Mouse (Mus musculus) stomach, postnatal 0 days (tissue): ENCODE results near the gene Lbhd2. TPM values are rescaled to one million over a fixed set of nuclear protein-coding genes. Genes with fewer than 3 reads are reported as not detected.

Source experiments
- ATAC-seq: fragments of 200-750 bp; cut with Nextera tagmentation; 2 replicates; pipeline ENCODE4 v1.8.0; 2017; ENCODE audit not compliant: low FRiP score, low TSS enrichment
- DNase-seq: peaks from one replicate; pipeline ENCODE4 v3.0.0-alpha.2; 2016; ENCODE audit warnings: low spot score
- H3K27ac ChIP-seq: fragments of 300-500 bp; sonication (generic); replicated peaks from 2 replicates; pipeline ENCODE4 v1.5.1; 2014; ENCODE audit warnings: mild to moderate bottlenecking, control low read depth
- H3K27me3 ChIP-seq: fragments of 300-500 bp; sonication (generic); 2 replicates; pipeline ENCODE4 v1.6.1; 2014; ENCODE audit warnings: low read length; ENCODE audit not compliant: control insufficient read depth, insufficient read depth
- H3K36me3 ChIP-seq: fragments of 300-500 bp; sonication (generic); 2 replicates; pipeline ENCODE4 v1.6.1; 2014; ENCODE audit warnings: low read length, mixed read lengths; ENCODE audit not compliant: control insufficient read depth, insufficient read depth
- H3K4me1 ChIP-seq: fragments of 300-500 bp; sonication (generic); replicated peaks from 2 replicates; pipeline ENCODE4 v1.6.1; 2014; ENCODE audit warnings: antibody characterized with exemption; ENCODE audit not compliant: control insufficient read depth, insufficient read depth
- H3K4me2 ChIP-seq: fragments of 300-500 bp; sonication (generic); replicated peaks from 2 replicates; pipeline ENCODE4 v1.6.1; 2014; ENCODE audit warnings: low read depth, mild to moderate bottlenecking, control low read depth, moderate library complexity
- H3K4me3 ChIP-seq: fragments of 300-500 bp; sonication (generic); 2 replicates; pipeline ENCODE4 v1.5.1; 2014; ENCODE audit warnings: low read depth, low read length, control low read depth
- H3K9ac ChIP-seq: fragments of 300-500 bp; sonication (generic); 2 replicates; pipeline ENCODE4 v1.6.1; 2014; ENCODE audit warnings: mild to moderate bottlenecking, low read length, control low read depth, mixed read lengths
- H3K9me3 ChIP-seq: fragments of 300-500 bp; sonication (generic); 2 replicates; pipeline ENCODE4 v1.6.1; 2016; ENCODE audit warnings: low read length; ENCODE audit not compliant: control insufficient read depth
- CTCF ChIP-seq: IDR thresholded peaks from 2 replicates; pipeline ENCODE4 v1.5.1; 2016; ENCODE audit warnings: antibody characterized with exemption, low read depth, mild to moderate bottlenecking, moderate library complexity
- EP300 ChIP-seq: optimal IDR thresholded peaks from 2 replicates; pipeline ENCODE3; 2016; ENCODE audit warnings: antibody characterized with exemption
- WGBS: fragments of 180-500 bp; shearing (Covaris S2); extraction: QIAGEN DNeasy Blood & Tissue Kit; methylation state at CpG from one replicate; pipeline ENCODE4 v1.1.7; 2014; 5-methylcytosine and 5-hydroxymethylcytosine counted together
- polyA plus RNA-seq: library from polyadenylated mRNA; unstranded; fragments of >200 nt; fragmentation: Nextera tagmentation; extraction: Ambion mirVana; gene quantifications from 2 replicates; pipeline ENCODE4 v1.2.1, GENCODE M21; 2015

Lbhd2 gene
- polyA plus RNA-seq, 1 experiment from 2014 or later = 2.2 TPM

GRCm38 (mm10) chr12:111436170-111436569 lies 29.6 kb downstream of the Lbhd2 start:
- 89% methylated on average over 3 of the region's 3 CpGs for WGBS
- H3K4me3 ChIP-seq = no peak overlapping the region
- ATAC-seq = no peak
- no peak overlapping the region for H3K9ac ChIP-seq
- no peak for DNase-seq
- H3K9me3 ChIP-seq = no peaks in the 10 kb centered on the region
- no peaks in the 10 kb centered on the region for H3K36me3 ChIP-seq
- no peaks in the 10 kb centered on the region for H3K27me3 ChIP-seq
- H3K4me1 ChIP-seq = 0 out of 2 replicates have a peak, but pooled peaks cover 3% of the 10 kb centered on the region
- H3K4me2 ChIP-seq = no peak overlapping the region
- TF ChIP-seq CTCF = no peak
- TF ChIP-seq EP300 = no peak
- peak overlapping the region; percentile 65; the same call in 1 of the 2 replicates for H3K27ac ChIP-seq

- Histone ChIP-seq H3K4me3 (no peak overlapping the region), H3K4me1 (0 out of 2 replicates have a peak, but pooled peaks cover 3% of the 10 kb centered on the region), H3K9me3 (no peaks in the 10 kb centered on the region), H3K27ac (peak overlapping the region; percentile 65), H3K9ac (no peak overlapping the region), H3K27me3 (no peaks in the 10 kb centered on the region), H3K4me2 (no peak overlapping the region), H3K36me3 (no peaks in the 10 kb centered on the region)
- TF ChIP-seq EP300 (no peak), CTCF (no peak)
- no peak for ATAC-seq
- 58% methylated on average over 8 of the region's 8 CpGs for WGBS
- DNase-seq = no peak
These were observed 30.0 kb downstream of the Lbhd2 start for GRCm38 (mm10) chr12:111436640-111437039.

GRCm38 (mm10) chr12:111437222-111437900 lies 30.8 kb downstream of the Lbhd2 start:
- Histone ChIP-seq H3K36me3 (no peaks in the 10 kb centered on the region), H3K27me3 (no peaks in the 10 kb centered on the region; the same call in 1 of the 2 replicates), H3K9me3 (no peaks in the 10 kb centered on the region), H3K9ac (no peak overlapping the region), H3K4me1 (0 out of 2 replicates have a peak, but pooled peaks cover 1% of the 10 kb centered on the region), H3K4me2 (no peak overlapping the region), H3K4me3 (no peak overlapping the region), H3K27ac (no peak overlapping the region)
- DNase-seq (no peak), ATAC-seq (no peak)
- WGBS = 70% methylated on average over 5 of the region's 5 CpGs
- TF ChIP-seq EP300 (no peak), CTCF (no peak)

GRCm38 (mm10) chr12:111438850-111439249 lies 32.2 kb downstream of the Lbhd2 start:
- WGBS = 76% methylated on average over 6 of the region's 6 CpGs
- TF ChIP-seq EP300 (no peak), CTCF (no peak)
- H3K27ac ChIP-seq = no peak overlapping the region
- H3K36me3 ChIP-seq = no peaks in the 10 kb centered on the region
- peaks cover 3% of the 10 kb centered on the region; the same call in 1 of the 2 replicates for H3K27me3 ChIP-seq
- no peaks in the 10 kb centered on the region for H3K4me1 ChIP-seq
- DNase-seq (no peak), ATAC-seq (no peak)
- H3K9ac ChIP-seq = no peak overlapping the region
- no peak overlapping the region for H3K4me2 ChIP-seq
- H3K9me3 ChIP-seq = no peaks in the 10 kb centered on the region
- no peak overlapping the region for H3K4me3 ChIP-seq

- Histone ChIP-seq H3K9me3 (no peaks in the 10 kb centered on the region), H3K9ac (no peak overlapping the region), H3K4me3 (no peak overlapping the region), H3K4me2 (no peak overlapping the region), H3K36me3 (no peaks in the 10 kb centered on the region), H3K27me3 (peaks cover 10% of the 10 kb centered on the region), H3K27ac (no peak overlapping the region), H3K4me1 (no peaks in the 10 kb centered on the region)
- 84% methylated on average over 9 of the region's 9 CpGs for WGBS
- DNase-seq (no peak), ATAC-seq (no peak)
- TF ChIP-seq CTCF (no peak), EP300 (no peak)
These were observed 34.2 kb downstream of the Lbhd2 start for GRCm38 (mm10) chr12:111440701-111441373.

GRCm38 (mm10) chr12:111441523-111441922 lies 34.9 kb downstream of the Lbhd2 start:
- Histone ChIP-seq H3K4me2 (no peak overlapping the region), H3K4me3 (no peak overlapping the region), H3K4me1 (no peaks in the 10 kb centered on the region), H3K27me3 (peaks cover 16% of the 10 kb centered on the region), H3K36me3 (no peaks in the 10 kb centered on the region), H3K9ac (no peak overlapping the region), H3K9me3 (no peaks in the 10 kb centered on the region), H3K27ac (no peak overlapping the region)
- no peak for DNase-seq
- no peak for ATAC-seq
- TF ChIP-seq CTCF = no peak
- no peak for TF ChIP-seq EP300
- WGBS = 57% methylated on average over 3 of the region's 3 CpGs
